Mouse (Mus musculus) neural tube, embryonic 10.5 days (tissue): ENCODE data around the gene Il1rn.

ENCODE experiments used
- DNase-seq: peaks from one replicate; pipeline ENCODE4 v3.0.0-alpha.2; 2017; ENCODE audit warnings: low spot score; ENCODE audit errors: extremely low spot score

Gene Il1rn

GRCm38 (mm10) chr2:24378747-24379450 lies 42.2 kb downstream of the Il1rn start:
- DNase-seq: no peak

DNA sequence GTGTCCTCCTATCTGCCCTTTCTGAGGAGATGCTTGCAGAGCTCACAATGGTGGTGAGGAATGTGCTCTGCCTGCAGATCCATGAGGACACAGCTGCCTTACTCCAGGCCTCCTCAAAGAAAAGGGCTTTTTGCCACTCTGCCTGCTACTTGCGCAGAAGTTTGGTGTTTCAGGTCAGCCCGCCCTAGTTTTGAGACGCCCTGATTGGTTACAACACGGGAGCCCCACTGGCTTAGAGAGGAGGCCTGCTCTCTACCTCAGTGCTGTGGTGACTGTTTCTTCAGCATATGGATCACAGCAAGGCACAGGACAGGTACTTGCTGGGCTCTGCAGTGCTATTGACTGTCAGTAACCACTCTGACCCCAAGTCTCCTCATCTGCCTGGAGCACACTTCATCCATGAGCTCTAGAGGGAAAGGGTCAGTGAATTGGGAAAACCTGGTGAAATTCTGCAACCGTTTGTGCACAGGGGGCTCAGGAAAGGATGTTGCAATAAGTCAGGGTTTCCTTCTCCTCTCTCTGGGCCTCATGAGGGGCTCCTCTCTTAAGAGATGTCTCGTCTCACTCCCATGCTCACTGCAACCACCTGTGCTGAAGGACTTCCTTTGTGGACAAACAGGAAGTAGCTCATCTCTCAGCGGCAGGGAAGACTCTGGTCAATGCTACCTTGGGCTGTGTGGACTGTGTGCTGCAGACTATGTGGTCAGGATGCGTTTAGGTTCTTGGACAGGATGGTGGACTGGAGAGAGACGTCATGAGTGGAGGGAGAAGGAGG lies 46.0 kb downstream of the Il1rn start:
- no peak for DNase-seq

DNA sequence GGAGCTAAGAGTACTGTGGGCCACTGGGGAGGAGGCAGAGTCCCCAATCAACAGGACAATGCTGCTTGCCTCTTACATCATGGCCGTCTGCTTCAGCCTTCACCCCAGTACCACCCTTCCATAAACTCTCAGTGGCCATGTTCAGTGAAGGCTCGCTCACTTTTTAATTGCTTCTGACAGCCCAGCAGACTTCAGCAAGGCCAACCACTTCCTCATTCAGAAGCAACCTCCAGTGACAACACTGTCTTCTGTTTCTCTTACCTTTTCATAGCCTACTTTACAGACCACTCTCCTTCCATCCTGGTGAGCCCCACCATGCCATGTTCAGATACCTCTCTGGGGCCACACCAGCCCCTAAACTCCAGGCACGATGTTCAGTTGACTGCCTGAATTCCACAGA lies 47.0 kb downstream of the Il1rn start:
- no peak for DNase-seq

DNA sequence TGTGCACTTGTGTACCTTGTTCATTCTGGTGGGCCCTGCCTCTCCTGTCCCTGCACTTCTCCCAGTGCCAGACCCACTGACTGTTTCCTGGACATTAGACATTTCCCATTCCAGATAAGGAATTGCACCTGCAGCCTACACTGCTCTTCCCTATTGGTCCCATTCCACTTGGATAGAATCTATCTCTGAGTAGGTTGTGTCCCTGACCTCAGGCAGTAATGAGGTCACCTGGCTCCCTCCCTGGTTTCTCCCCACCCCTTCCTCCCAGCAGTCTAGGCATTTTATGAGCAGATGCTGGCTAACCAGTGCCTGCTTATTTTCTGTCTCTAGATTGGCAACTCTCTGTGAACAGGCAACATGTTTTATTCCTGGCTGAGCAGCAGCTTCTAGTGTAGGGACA lies 47.7 kb downstream of the Il1rn start:
- no peak for DNase-seq

GRCm38 (mm10) chr2:24385111-24385961 lies 48.7 kb downstream of the Il1rn start:
- DNase-seq: no peak

DNA sequence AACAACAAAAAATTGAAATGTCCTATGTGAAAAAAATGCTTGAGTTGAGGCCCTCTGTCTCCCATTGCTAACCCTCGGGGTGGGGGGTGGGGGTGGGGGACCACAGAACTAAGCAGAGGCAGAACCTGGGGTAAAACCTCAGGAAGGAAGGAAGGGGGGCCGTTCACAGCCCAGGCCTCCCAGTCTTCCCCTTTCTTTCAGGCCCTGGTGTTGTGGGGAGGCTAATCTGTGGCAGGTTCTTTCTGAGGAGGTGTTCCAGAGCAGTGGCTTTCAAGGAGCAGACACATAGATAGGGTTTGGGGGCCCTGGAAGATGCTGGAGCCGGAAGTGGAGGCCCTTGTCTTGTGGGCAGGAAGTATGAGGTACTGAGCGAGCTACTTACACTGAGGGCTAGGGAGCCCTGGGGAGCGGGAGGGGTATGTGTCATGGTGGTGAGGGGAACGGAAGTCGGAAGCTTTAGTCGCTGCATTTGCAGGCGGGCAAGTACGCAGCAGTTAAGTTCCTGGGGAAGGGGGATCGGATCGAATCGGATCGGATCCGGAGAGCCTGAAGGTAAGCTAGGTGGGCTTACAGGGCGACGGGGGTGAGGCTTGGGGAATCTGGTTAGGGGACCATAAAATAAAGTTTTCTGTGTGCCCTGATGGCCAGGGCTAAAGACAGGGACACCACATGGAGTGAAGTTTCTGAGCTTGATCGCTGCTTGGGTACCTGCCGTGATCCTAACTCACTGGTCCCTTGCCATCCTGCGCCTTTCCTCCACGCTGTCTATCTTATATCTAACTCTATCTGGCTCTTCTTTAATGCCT lies 49.7 kb downstream of the Il1rn start:
- DNase-seq: no peak

- DNase-seq: no peak
Measured at GRCm38 (mm10) chr2:24386964-24387320, 50.3 kb downstream of the Il1rn start.

- DNase-seq: no peak
Measured at GRCm38 (mm10) chr2:24387361-24388283, 51.0 kb downstream of the Il1rn start.

- no peak for DNase-seq
Measured at GRCm38 (mm10) chr2:24393251-24393650, 56.6 kb downstream of the Il1rn start.

GRCm38 (mm10) chr2:24397115-24397514 lies 60.5 kb downstream of the Il1rn start:
- no peak for DNase-seq

DNA sequence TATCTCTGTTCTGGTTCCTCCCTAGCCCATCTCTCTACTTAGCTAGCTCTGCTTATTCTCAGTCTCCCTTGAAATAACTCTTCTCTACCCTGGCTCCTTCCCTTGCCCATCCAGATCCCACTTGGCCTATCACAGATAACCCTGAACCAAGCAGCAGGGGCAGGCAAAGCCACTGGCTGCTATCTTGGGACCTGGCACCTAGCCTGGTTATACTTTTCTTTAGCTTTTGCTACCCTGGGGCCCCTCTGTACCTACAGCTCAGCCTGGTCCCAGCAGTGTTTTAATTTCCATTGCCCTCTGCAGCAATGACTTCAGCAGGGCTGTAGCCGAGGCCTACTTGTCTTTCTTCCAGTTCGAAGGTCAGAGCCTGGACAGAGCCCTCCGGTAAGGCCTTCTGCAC lies 64.1 kb downstream of the Il1rn start:
- no peak for DNase-seq
